Mouse (Mus musculus) heart, postnatal 0 days (tissue): ENCODE measurements around the gene Rbmxl1. TPM values are rescaled to one million over a fixed set of nuclear protein-coding genes. Genes with fewer than 3 reads are reported as not detected.
"Not testable (repeated sequence)": the region's sequence is repeated elsewhere in the genome, so short reads cannot be mapped to it uniquely, and the experiment has no call there.

Source experiments
- ATAC-seq: fragments of 200-750 bp; cut with Nextera tagmentation; 2 replicates; pipeline ENCODE4 v1.8.0; 2017; ENCODE audit warnings: low read depth, moderate number of reproducible peaks, moderate library complexity; ENCODE audit not compliant: insufficient read depth
- DNase-seq: peaks from one replicate; pipeline ENCODE4 v3.0.0-alpha.2; 2016; ENCODE audit warnings: low spot score
- H3K27ac ChIP-seq: fragments of 300-500 bp; sonication (generic); 2 replicates; pipeline ENCODE4 v1.5.1; 2014; ENCODE audit warnings: low read depth, mild to moderate bottlenecking
- H3K27me3 ChIP-seq: fragments of 300-500 bp; sonication (generic); 2 replicates; pipeline ENCODE4 v1.6.1; 2014; ENCODE audit warnings: low read length, mixed read lengths; ENCODE audit not compliant: control insufficient read depth, insufficient read depth
- H3K36me3 ChIP-seq: fragments of 300-500 bp; sonication (generic); replicated peaks from 2 replicates; pipeline ENCODE4 v1.6.1; 2014; ENCODE audit warnings: low read length, mixed read lengths; ENCODE audit not compliant: control insufficient read depth, insufficient read depth
- H3K4me1 ChIP-seq: fragments of 300-500 bp; sonication (generic); 2 replicates; pipeline ENCODE4 v1.6.1; 2014; ENCODE audit warnings: antibody characterized with exemption; ENCODE audit not compliant: control insufficient read depth, insufficient read depth
- H3K4me2 ChIP-seq: fragments of 300-500 bp; sonication (generic); 2 replicates; pipeline ENCODE4 v1.6.1; 2014; ENCODE audit warnings: low read depth, mild to moderate bottlenecking, low read length, moderate library complexity
- H3K4me3 ChIP-seq: fragments of 300-500 bp; sonication (generic); 2 replicates; pipeline ENCODE4 v1.5.1; 2014; ENCODE audit warnings: low read depth, low read length
- H3K9ac ChIP-seq: fragments of 300-500 bp; sonication (generic); replicated peaks from 2 replicates; pipeline ENCODE4 v1.6.1; 2014; ENCODE audit warnings: low read depth, low read length, mixed read lengths
- H3K9me3 ChIP-seq: fragments of 300-500 bp; sonication (generic); replicated peaks from 2 replicates; pipeline ENCODE4 v1.6.1; 2016; ENCODE audit warnings: low read length; ENCODE audit not compliant: control insufficient read depth
- CTCF ChIP-seq: IDR thresholded peaks from 2 replicates; pipeline ENCODE4 v1.5.1; 2016; ENCODE audit warnings: antibody characterized with exemption, control low read depth, low read depth
- EP300 ChIP-seq: IDR thresholded peaks from 2 replicates; pipeline ENCODE4 v1.6.1; 2016; ENCODE audit warnings: antibody characterized with exemption, low read depth
- WGBS: fragments of 180-500 bp; shearing (Covaris S2); extraction: QIAGEN DNeasy Blood & Tissue Kit; methylation state at CpG from one replicate; pipeline ENCODE4 v1.1.7; 2014; 5-methylcytosine and 5-hydroxymethylcytosine counted together
- polyA plus RNA-seq: library from polyadenylated mRNA; unstranded; fragments of >200 nt; fragmentation: Nextera tagmentation; extraction: Ambion mirVana; gene quantifications from 2 replicates; pipeline ENCODE4 v1.2.1, GENCODE M21; 2015
- total RNA-seq: library from RNA; depleted of rRNA; stranded (reverse); fragments of >200 nt; gene quantifications from 2 replicates; pipeline ENCODE4 v1.2.3, GENCODE M21; 2014; ENCODE audit warnings: low replicate concordance

Gene Rbmxl1
- total and polyA plus RNA-seq, 2 experiments from 2014 or later: 22.4 to 57.7 TPM

GRCm38 (mm10) chr8:78544545-78544944 lies 35.8 kb upstream of the Rbmxl1 start:
- no peaks in the 10 kb centered on the region for H3K27me3 ChIP-seq
- TF ChIP-seq CTCF: no peak
- TF ChIP-seq EP300: no peak
- no peak overlapping the region for H3K9ac ChIP-seq
- H3K36me3 ChIP-seq: peaks cover 13% of the 10 kb centered on the region
- H3K27ac ChIP-seq: no peak overlapping the region
- DNase-seq (no peak), ATAC-seq (no peak)
- H3K9me3 ChIP-seq: no peaks in the 10 kb centered on the region
- no peak overlapping the region for H3K4me3 ChIP-seq
- 73% methylated on average over 2 of the region's 2 CpGs for WGBS
- 0 out of 2 replicates have a peak, but pooled peaks cover 5% of the 10 kb centered on the region for H3K4me1 ChIP-seq
- no peak overlapping the region for H3K4me2 ChIP-seq

- Histone ChIP-seq H3K4me2 (no peak overlapping the region), H3K4me1 (0 out of 2 replicates have a peak, but pooled peaks cover 3% of the 10 kb centered on the region), H3K4me3 (no peak overlapping the region), H3K9ac (no peak overlapping the region), H3K27ac (no peak overlapping the region), H3K27me3 (no peaks in the 10 kb centered on the region), H3K9me3 (no peaks in the 10 kb centered on the region), H3K36me3 (peaks cover 13% of the 10 kb centered on the region)
- ATAC-seq (no peak), DNase-seq (no peak)
- no peak for TF ChIP-seq CTCF
- TF ChIP-seq EP300: no peak
- WGBS: 53% methylated on average over 1 of the region's 1 CpGs
These were observed 34.9 kb upstream of the Rbmxl1 start for GRCm38 (mm10) chr8:78543621-78544020.

GRCm38 (mm10) chr8:78542670-78543069 lies 34.0 kb upstream of the Rbmxl1 start:
- H3K36me3 ChIP-seq: peaks cover 15% of the 10 kb centered on the region
- not testable (repeated sequence) for H3K4me3 ChIP-seq, H3K27ac ChIP-seq, H3K4me1 ChIP-seq, DNase-seq, H3K9ac ChIP-seq, H3K9me3 ChIP-seq, ATAC-seq, H3K4me2 ChIP-seq, H3K27me3 ChIP-seq
- 93% methylated on average over 5 of the region's 6 CpGs for WGBS

GRCm38 (mm10) chr8:78537795-78538194 lies 29.1 kb upstream of the Rbmxl1 start:
- H3K9ac ChIP-seq: no peak overlapping the region
- no peak for DNase-seq
- H3K27me3 ChIP-seq: no peaks in the 10 kb centered on the region
- H3K36me3 ChIP-seq: peaks cover 13% of the 10 kb centered on the region
- ATAC-seq: no peak
- no peak overlapping the region for H3K4me2 ChIP-seq
- H3K4me3 ChIP-seq: no peak overlapping the region
- no peaks in the 10 kb centered on the region for H3K9me3 ChIP-seq
- no peak for TF ChIP-seq CTCF
- no peak for TF ChIP-seq EP300
- WGBS: 85% methylated on average over 3 of the region's 3 CpGs
- H3K27ac ChIP-seq: no peak overlapping the region
- H3K4me1 ChIP-seq: 0 out of 2 replicates have a peak, but pooled peaks cover 3% of the 10 kb centered on the region

- H3K4me3 ChIP-seq: no peak overlapping the region
- WGBS: 84% methylated on average over 5 of the region's 5 CpGs
- TF ChIP-seq CTCF (no peak), EP300 (no peak)
- H3K4me2 ChIP-seq: no peak overlapping the region
- H3K9me3 ChIP-seq: no peaks in the 10 kb centered on the region
- no peaks in the 10 kb centered on the region for H3K27me3 ChIP-seq
- no peak for DNase-seq
- no peak overlapping the region for H3K27ac ChIP-seq
- no peak for ATAC-seq
- H3K4me1 ChIP-seq: 0 out of 2 replicates have a peak, but pooled peaks cover 3% of the 10 kb centered on the region
- no peak overlapping the region for H3K9ac ChIP-seq
- H3K36me3 ChIP-seq: peaks cover 17% of the 10 kb centered on the region
These were observed 28.0 kb upstream of the Rbmxl1 start for GRCm38 (mm10) chr8:78536716-78537115.

- ATAC-seq: no peak
- no peak for DNase-seq
These were observed 25.3 kb upstream of the Rbmxl1 start for GRCm38 (mm10) chr8:78533981-78534380.

More at GRCm38 (mm10) chr8:78533981-78534380, 25.3 kb upstream of the Rbmxl1 start:
- H3K9me3 ChIP-seq: no peaks in the 10 kb centered on the region
- H3K4me1 ChIP-seq: no peaks in the 10 kb centered on the region
- no peak for TF ChIP-seq CTCF
- no peak for TF ChIP-seq EP300
- no peak overlapping the region for H3K9ac ChIP-seq
- no peak overlapping the region for H3K4me2 ChIP-seq
- peaks cover 33% of the 10 kb centered on the region for H3K36me3 ChIP-seq
- WGBS: 84% methylated on average over 6 of the region's 6 CpGs
- no peaks in the 10 kb centered on the region for H3K27me3 ChIP-seq
- no peak overlapping the region for H3K27ac ChIP-seq
- no peak overlapping the region for H3K4me3 ChIP-seq
